Mouse (Mus musculus): ENCODE results near the gene Pan2.
"Not testable (repeated sequence)": the region's sequence is repeated elsewhere in the genome, so short reads cannot be mapped to it uniquely, and the experiment has no call there.

Gene Pan2

GRCm38 (mm10) chr10:128283604-128284579, 19.2 kb upstream of the Pan2 start:
- DNase-seq (ENCODE audit: low spot score) = peak; percentile 53

GRCm38 (mm10) chr10:128290594-128290993, 12.5 kb upstream of the Pan2 start:
- DNase-seq (ENCODE audit: low spot score) = not testable (repeated sequence)

GRCm38 (mm10) chr10:128296370-128297090, 6.6 kb upstream of the Pan2 start:
- no peak for DNase-seq (ENCODE audit: low spot score)

DNA sequence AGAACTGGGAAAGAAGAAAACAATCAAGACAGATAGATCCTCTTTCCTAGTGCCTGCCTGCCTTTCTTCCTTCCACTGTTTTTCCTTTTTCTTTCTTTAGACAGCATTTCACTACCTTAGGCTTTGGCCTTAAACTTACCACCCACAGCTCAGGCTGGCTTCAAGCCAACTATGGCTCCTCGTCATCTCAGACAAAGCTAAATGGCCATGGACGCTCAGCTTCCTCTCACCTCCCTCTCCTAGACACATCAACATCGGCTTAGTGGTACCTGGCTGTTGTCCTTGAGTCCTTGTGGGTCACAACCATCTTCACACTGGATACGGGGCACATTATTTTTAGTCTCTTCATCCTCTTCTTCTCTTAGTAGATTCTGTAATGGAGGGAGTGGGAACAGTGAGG, 5.9 kb upstream of the Pan2 start:
- DNase-seq (ENCODE audit: low spot score) = no peak

GRCm38 (mm10) chr10:128297622-128298021, 5.5 kb upstream of the Pan2 start:
- no peak for DNase-seq (ENCODE audit: low spot score)

GRCm38 (mm10) chr10:128298243-128298642, 4.9 kb upstream of the Pan2 start:
- no peak for DNase-seq (ENCODE audit: low spot score)

GRCm38 (mm10) chr10:128298702-128299171, 4.4 kb upstream of the Pan2 start, which contains the start of gene Il23a:
Il23a (minus strand) TSS chr10:128298752.
- no peak for DNase-seq (ENCODE audit: low spot score)

GRCm38 (mm10) chr10:128302357-128302756, 778 bp upstream of the Pan2 start:
- DNase-seq (ENCODE audit: low spot score) = no peak

DNA sequence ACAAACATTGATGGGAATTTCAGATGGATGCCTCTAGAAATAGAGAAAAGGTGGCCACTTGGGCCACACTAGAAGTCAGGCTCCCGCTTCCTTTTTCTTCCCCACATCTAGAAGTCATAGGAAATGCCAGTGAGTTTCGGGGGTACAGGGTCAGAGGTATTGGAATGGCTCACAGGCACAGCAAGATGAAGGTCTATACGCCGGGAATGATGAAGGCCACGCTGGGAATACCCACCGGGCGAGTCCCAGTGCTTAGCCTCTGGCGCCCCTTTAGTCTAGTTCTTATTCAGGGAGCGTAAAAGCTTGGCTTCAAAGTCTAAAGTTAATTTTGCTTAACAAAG, 380 bp upstream of the Pan2 start:
- no peak for DNase-seq (ENCODE audit: low spot score)

DNA sequence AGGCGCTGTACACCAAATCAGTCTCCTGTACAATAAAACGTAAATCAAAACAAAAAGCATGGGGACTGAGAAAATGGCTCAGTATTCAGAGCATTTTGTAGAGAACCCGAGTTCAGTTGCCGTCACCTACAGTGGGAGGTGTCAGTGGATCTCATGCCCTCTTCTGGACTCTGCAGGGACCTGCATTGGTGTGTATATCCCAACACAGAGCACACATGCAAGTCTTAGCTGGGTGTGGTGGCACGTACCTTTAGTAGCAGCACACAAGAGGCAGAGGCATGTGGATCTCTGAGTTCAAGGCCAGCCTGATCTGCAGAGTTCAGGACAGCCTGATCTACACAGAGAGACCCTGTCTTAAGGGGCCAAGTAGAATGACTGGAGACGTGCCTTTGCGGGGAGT, 6.5 kb downstream of the Pan2 start:
- no peak for DNase-seq (ENCODE audit: low spot score)

- no peak for DNase-seq (ENCODE audit: low spot score)
These were observed 7.0 kb downstream of the Pan2 start for GRCm38 (mm10) chr10:128310177-128310576.

GRCm38 (mm10) chr10:128310902-128311301, 7.8 kb downstream of the Pan2 start:
- no peak for DNase-seq (ENCODE audit: low spot score)

- DNase-seq (ENCODE audit: low spot score) = no peak
These were observed 12.4 kb downstream of the Pan2 start for GRCm38 (mm10) chr10:128315578-128315977.

DNA sequence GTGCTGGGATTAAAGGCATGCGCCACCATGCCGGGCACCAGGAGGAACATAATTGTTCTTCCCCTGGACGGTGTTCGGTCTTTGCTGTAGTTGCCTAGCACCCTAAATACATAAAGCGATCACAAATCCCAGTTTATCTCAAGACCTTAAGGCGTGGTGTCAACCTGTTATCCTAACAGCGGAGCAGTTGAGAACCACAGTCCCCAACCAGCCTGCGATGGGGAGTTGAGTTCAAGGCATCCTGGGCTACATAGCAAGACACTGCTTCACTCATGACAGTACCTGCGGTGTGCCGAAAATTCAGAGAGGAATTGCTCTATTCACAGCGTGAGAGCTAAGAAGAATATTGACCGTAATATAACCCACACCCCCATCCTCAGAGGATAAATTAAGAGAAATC, 18.5 kb downstream of the Pan2 start:
- DNase-seq (ENCODE audit: low spot score) = no peak

- peak; percentile 83 for DNase-seq (ENCODE audit: low spot score)
These were observed 19.3 kb downstream of the Pan2 start, which contains the start of gene Cnpy2 for GRCm38 (mm10) chr10:128322141-128323108. Cnpy2 (plus strand) TSS chr10:128322459.

GRCm38 (mm10) chr10:128323516-128323915, 20.4 kb downstream of the Pan2 start:
- no peak for DNase-seq (ENCODE audit: low spot score)

DNA sequence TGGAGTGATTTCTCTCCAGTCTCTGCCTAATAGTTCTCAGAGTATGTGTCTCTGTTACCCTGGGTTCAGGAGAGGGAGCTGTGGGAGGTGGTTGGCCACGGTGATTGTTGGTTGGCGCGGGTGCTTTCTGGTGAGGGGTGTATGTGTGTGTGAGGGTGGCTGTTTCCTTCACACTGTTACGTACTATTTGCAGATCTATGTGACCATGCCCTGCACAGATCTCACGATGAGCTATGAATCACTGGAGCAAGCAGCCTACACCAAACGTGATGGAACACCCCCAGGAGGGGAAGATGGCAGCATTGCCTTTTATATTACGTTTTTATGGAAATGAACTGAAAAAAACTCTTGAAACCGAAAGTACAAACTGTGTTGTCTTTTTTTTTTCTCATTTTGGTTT, 23.7 kb downstream of the Pan2 start:
- no peak for DNase-seq (ENCODE audit: low spot score)

GRCm38 (mm10) chr10:128327610-128328009, 24.5 kb downstream of the Pan2 start:
- no peak for DNase-seq (ENCODE audit: low spot score)

DNA sequence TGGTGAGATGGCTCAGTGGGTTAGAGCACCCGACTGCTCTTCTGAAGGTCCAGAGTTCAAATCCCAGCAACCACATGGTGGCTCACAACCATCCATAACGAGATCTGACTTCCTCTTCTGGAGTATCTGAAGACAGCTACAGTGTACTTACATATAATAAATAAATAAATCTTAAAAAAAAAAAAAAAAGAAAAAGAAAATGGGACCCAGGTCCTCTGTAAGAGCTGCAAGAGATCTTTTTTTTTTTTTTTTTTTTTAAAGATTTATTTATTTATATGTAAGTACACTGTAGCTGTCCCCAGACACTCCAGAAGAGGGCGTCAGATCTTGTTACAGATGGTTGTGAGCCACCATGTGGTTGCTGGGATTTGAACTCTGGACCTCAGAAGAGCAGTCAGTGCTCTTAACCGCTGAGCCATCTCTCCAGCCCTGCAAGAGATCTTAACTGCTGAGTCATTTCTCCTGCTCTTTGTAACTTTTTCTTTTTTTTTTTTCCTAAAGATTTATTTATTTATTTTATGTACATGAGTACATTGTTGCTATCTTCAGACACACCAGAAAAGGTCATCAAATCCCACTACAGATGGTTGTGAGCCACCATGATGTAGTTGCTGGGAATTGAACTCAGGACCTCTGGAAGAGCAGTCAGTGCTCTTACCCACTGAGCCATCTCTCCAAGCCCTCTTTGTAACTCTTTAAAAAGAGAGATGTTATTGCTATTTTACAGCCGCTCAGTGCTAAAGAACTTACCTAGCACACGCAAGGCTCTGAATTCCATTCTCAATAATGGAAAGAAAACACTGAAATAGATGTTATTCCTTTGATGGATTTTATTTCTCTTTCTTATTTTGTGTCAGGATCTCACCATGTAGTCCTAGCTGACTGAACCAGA, 29.5 kb downstream of the Pan2 start:
- not testable (repeated sequence) for DNase-seq (ENCODE audit: low spot score)

- peak; percentile 79 for DNase-seq (ENCODE audit: low spot score)
These were observed 32.4 kb downstream of the Pan2 start for GRCm38 (mm10) chr10:128335582-128335981.

DNA sequence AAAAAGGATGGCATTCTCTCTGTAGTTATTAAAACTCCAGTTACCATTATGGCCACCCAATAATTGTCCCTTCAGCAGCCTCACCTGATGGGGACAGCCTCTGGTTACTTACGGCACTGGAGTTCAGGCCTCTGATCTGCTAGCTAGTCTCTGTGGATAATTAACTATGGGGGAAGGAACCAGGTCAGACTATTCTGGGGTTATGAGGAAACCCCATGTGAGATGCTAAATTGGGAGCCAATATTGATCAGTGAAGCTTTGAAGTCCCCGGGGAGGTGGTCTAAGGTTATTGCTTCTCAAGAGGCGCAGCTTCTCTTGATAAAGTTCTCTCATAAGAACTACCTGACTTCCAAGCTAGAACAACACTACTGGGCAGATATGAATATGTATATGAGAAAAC, 33.1 kb downstream of the Pan2 start:
- DNase-seq (ENCODE audit: low spot score) = no peak
